Mouse (Mus musculus) gastrocnemius, adult 2 months (tissue): ENCODE data around the gene Arhgef26. TPM values are rescaled to one million over a fixed set of nuclear protein-coding genes. Genes with fewer than 3 reads are reported as not detected.

ENCODE experiments used
- DNase-seq: peaks from one replicate; pipeline ENCODE4 v3.0.0; 2022
- H3K27ac ChIP-seq: fragments of 200-600 bp; 2 replicates; pipeline ENCODE4 v1.8.1; 2022; ENCODE audit warnings: mild to moderate bottlenecking
- H3K4me3 ChIP-seq: fragments of 200-600 bp; 2 replicates; pipeline ENCODE4 v1.8.1; 2022; ENCODE audit warnings: mild to moderate bottlenecking, moderate library complexity
- CTCF ChIP-seq: fragments of 200-600 bp; IDR thresholded peaks from 2 replicates; pipeline ENCODE4 v1.8.1; 2022; ENCODE audit warnings: antibody characterized with exemption, mild to moderate bottlenecking, moderate library complexity
- intact Hi-C: fragments of 180-260 bp; cut with DNase I; formaldehyde crosslinking; loops from one replicate; pipeline ENCODE4 v1.15.1; 2025
- total RNA-seq, 2 experiments: library from RNA; stranded (reverse); gene quantifications; 2 replicates each; pipeline ENCODE4 v1.2.3; 2021

Gene Arhgef26
- total RNA-seq, 2 experiments from 2014 or later = 0.43 to 2.3 TPM

GRCm38 (mm10) chr3:62396109-62396508, 58.0 kb downstream of the Arhgef26 start:
- intact Hi-C loops = no loop called here
- no peak for DNase-seq
- H3K27ac ChIP-seq = no peak overlapping the region
- H3K4me3 ChIP-seq = no peak overlapping the region
- TF ChIP-seq CTCF = no peak

DNA sequence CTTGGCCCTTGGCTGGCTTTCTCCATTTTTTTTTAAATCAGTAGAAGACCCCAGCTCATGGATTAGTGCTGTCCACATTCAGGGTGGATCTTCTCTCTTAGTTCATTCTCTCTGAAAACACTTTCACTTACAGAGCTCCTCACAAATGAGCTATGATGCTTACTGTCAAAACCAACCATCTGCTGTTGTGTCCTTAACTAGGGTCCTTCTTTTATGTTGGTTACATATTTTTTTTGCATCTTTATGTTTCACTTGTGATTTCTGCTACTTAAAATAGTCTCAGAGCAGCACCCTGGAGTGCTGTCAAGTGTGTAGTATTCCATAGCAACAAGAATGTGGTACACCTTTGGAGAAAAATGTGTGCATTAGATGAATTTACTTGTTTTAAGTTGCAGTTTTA, 60.0 kb downstream of the Arhgef26 start:
- no peak overlapping the region for H3K4me3 ChIP-seq
- no peak overlapping the region for H3K27ac ChIP-seq
- TF ChIP-seq CTCF = no peak
- DNase-seq = no peak
- intact Hi-C loops = no loop called here

DNA sequence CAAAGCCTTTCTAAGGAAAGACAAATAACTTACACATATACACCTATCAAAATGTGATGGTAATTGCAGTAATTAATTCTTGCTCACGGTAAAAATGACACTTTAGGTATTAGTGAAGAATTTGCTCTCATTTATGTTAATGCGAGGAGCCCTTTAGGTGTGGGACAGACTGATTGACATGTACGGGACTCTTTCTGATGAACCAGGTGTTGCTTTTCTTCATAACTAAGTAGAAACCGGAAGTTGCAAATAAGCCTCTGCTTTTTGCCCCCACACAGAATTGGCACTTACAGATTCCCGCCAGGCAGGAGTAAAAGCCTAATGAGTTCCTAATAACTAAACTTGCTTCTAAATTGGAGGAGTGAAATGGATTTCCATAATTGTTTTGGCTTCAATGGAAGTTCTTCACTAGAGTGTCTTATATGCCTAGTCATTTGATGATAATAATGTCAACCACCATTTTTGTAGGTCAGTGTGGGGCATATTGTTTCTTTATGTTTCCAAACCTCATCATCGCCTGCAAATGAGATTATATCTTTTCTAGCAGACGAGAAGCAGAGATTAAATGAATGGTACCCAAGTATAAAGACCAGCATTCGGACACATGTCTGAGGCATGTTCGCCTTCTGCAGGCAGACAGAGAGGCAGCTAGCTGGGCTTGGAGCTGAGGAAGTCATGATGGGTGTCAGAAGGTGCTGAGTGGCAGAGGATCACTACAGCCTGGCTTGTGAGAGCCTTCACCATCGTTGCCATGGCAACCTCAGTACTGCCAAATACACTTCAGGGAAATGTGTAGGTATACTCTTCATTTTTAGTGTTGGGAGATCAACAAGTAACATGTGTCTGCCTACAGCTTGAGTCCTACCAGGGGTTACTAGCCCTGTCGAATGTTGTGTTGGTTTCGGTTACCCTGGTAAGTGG, 61.9 kb downstream of the Arhgef26 start:
- DNase-seq = no peak
- no peak for TF ChIP-seq CTCF
- H3K27ac ChIP-seq = no peak overlapping the region
- no peak overlapping the region for H3K4me3 ChIP-seq
- intact Hi-C loops = no loop called here

- TF ChIP-seq CTCF = no peak
- Histone ChIP-seq H3K27ac (no peak overlapping the region), H3K4me3 (no peak overlapping the region)
- DNase-seq = no peak
- intact Hi-C loops = no loop called here
These were observed 64.3 kb downstream of the Arhgef26 start for GRCm38 (mm10) chr3:62402466-62402865.

DNA sequence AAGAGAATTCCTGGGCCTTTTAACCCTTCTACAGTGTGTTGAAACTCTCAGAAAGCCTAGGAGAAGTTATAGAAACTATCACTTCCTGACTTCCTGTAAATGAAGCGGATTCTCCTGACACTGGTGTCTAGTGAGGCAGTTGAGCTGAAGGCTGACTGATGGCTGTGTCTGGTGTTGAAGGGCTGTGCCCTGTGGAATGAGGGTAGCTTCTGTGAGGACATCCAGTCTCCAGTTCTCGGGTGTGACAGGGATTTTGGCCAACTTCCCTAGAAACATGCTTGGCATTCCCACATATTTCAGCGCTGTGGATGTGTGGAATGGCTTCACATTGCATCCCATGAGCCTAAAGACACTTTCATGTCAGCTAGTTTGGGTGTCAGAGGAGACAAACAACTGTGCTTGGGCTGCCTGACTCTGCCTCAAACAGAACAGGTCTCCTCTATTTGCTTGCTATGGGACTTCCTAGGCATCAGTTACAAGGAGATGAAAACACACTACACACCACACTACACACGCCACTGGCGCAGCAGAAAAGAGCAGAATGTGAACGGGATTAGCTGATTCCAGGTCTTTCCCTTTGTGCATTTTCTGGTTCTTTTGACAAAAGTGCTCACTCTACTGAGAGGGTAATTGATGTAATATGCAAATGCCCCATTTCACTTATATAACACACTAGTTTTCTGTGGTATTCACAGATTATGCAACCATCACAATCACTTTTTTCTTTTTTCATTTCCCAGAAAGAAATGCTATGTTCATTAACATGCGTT, 66.5 kb downstream of the Arhgef26 start:
- DNase-seq = no peak
- intact Hi-C loops = no loop called here
- no peak for TF ChIP-seq CTCF
- no peak overlapping the region for H3K4me3 ChIP-seq
- no peak overlapping the region for H3K27ac ChIP-seq

- H3K27ac ChIP-seq = no peak overlapping the region
- intact Hi-C loops = no loop called here
- DNase-seq = no peak
- H3K4me3 ChIP-seq = no peak overlapping the region
- no peak for TF ChIP-seq CTCF
These were observed 71.5 kb downstream of the Arhgef26 start for GRCm38 (mm10) chr3:62409555-62410182.

GRCm38 (mm10) chr3:62410491-62410890, 72.3 kb downstream of the Arhgef26 start:
- TF ChIP-seq CTCF = no peak
- H3K4me3 ChIP-seq = no peak overlapping the region
- intact Hi-C loops = no loop called here
- no peak for DNase-seq
- H3K27ac ChIP-seq = no peak overlapping the region

- intact Hi-C loops = no loop called here
- Histone ChIP-seq H3K4me3 (no peak overlapping the region), H3K27ac (no peak overlapping the region)
- no peak for TF ChIP-seq CTCF
- peak; percentile 26 for DNase-seq
These were observed 74.6 kb downstream of the Arhgef26 start for GRCm38 (mm10) chr3:62412704-62413103.

DNA sequence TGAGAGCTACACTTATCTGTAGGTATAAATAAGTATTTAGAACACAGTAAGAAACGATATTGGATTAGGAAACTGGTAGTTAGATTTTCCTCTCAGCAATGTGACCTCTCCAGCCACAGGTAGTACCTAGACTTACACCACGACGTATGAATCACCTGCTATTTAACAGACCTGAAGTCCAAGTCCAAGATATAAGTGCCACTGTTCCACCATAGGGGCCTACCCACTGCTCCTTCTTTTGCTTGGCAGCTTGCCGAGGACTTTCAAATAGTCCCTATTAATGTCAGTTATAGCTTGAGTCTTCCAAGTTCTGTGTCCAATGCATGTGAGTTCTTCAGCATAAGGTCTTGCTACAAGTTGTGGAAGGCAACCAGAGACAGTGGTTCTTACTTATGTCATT, 76.8 kb downstream of the Arhgef26 start:
- Histone ChIP-seq H3K4me3 (no peak overlapping the region), H3K27ac (no peak overlapping the region)
- intact Hi-C loops = no loop called here
- no peak for DNase-seq
- no peak for TF ChIP-seq CTCF

DNA sequence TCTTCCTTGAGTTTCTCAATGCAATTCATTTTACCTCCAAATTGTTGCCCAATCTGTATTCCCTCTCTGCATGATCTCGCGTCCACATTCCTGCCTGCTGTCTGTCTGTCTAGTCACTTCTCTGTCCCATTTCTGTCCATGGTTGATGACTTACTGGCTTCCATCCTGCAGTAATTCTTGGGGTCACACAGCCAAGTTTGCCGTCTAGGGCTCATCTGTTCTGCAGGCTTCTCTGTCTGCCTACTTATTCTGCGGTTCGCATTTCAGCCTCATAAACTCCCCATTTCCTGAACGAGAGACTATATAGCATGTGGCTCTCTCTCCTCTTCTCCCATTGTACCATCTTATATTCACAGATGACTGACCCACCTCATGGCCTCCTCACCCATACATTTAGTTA, 79.3 kb downstream of the Arhgef26 start:
- no peak for DNase-seq
- intact Hi-C loops = no loop called here
- H3K4me3 ChIP-seq = no peak overlapping the region
- no peak for TF ChIP-seq CTCF
- H3K27ac ChIP-seq = no peak overlapping the region

GRCm38 (mm10) chr3:62418387-62419138, 80.4 kb downstream of the Arhgef26 start:
- intact Hi-C loops = no loop called here
- DNase-seq = no peak
- Histone ChIP-seq H3K4me3 (no peak overlapping the region), H3K27ac (no peak overlapping the region)
- no peak for TF ChIP-seq CTCF

DNA sequence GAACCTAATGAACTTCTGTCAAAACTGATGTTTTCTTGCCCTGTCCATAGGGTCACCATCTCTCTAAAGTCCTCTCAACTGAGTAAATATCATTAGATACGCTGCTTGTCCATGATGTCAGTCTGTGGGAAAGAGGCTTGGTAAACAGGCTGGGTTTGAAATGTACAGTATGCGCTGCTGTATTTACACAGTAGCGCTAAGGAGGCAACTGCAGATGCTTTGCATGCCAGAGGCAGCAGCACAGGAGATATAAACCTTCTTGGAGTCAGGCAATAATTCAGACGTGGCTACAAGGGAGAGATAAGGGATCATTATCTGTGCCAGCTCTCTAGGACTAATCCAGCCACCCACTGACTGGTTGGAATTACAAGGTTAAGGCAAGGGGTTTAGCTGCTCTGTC, 95.5 kb downstream of the Arhgef26 start:
- no peak for DNase-seq
- no peak for TF ChIP-seq CTCF
- H3K4me3 ChIP-seq = no peak overlapping the region
- H3K27ac ChIP-seq = no peak overlapping the region
- intact Hi-C loops = no loop called here

GRCm38 (mm10) chr3:62435923-62436322, 97.8 kb downstream of the Arhgef26 start:
- TF ChIP-seq CTCF = no peak
- H3K4me3 ChIP-seq = no peak overlapping the region
- H3K27ac ChIP-seq = no peak overlapping the region
- no peak for DNase-seq
- intact Hi-C loops = no loop called here
